Mouse (Mus musculus): Measurements from ENCODE around the gene Gm21830.
"Not testable (repeated sequence)": the region's sequence is repeated elsewhere in the genome, so short reads cannot be mapped to it uniquely, and the experiment has no call there.

Gm21830 gene

GRCm38 (mm10) chr2:67413425-67413824 lies at the start of gene Gm21830:
TSS of gene Gm21830 (plus strand) at chr2:67413725.
- DNase-seq: not testable (repeated sequence)

- DNase-seq: no peak
Measured at GRCm38 (mm10) chr2:67364506-67364905, 49.0 kb upstream of the Gm21830 start.

DNA sequence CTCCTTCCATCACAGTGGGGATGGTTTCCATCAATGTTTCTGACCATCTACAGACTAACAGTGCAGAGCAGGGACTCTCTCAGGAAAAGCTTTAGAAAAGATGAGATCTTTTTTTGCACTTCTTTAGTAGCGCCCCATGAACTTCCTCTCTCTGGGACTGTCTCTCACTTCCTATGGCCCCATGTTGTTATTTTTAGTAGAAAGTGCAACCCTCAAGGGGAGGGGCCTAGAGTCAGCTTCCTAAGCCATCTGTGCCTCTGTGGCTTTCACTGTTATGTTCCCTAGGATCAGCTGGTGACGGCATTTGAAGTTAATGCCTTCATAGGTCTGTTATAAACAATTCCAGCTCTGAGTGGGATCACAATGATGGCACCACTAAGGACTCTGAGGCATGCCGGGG lies 35.0 kb upstream of the Gm21830 start:
- no peak for DNase-seq

DNA sequence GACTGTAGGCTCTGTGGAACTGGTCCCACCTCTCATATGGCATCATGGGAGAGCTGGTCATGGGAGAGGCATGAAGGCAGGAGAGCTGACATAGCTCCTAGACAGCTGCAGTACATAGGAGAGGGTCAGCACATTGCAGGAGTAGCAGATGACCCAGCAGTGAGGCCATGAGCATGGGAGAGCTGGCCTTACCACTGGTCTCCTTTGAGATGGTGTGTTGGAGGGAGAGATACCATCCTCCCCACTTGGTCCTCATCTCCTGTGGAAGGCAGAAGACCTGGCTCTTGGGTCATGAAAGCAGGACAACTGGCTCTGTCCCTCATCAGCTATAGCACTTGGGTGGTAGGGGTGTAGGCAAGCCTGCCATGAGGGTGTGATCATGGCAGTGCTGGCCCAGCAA lies 7.3 kb downstream of the Gm21830 start:
- no peak for DNase-seq

DNA sequence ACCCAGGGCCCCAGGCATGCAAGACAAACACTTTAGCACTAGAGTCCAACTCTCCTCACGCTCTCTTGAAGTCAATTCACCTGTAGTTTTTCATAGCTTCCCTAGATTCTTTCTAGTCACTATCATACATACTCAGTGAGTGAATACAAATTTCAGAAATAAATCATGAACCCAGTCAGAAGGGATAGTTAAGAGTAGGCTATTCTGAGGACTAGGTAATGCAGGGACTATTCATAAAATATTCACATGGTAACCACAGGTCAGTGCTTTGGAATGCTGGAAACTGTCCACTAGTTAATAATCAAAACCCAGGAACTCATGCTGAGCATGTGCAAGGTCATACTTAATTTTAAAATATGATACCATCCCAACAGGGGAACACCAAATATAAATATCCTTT lies 9.3 kb downstream of the Gm21830 start:
- DNase-seq: no peak

GRCm38 (mm10) chr2:67433081-67433480 lies 19.6 kb downstream of the Gm21830 start, which contains the start of gene Gm26727:
TSS of gene Gm26727 (minus strand) at chr2:67433181.
- no peak for DNase-seq

- no peak for DNase-seq
Measured at GRCm38 (mm10) chr2:67438309-67438708, 24.8 kb downstream of the Gm21830 start.

- no peak for DNase-seq
Measured at GRCm38 (mm10) chr2:67445780-67446179, 32.3 kb downstream of the Gm21830 start, which contains the start of gene Xirp2. TSS of gene Xirp2 (plus strand) at chr2:67446002.

DNA sequence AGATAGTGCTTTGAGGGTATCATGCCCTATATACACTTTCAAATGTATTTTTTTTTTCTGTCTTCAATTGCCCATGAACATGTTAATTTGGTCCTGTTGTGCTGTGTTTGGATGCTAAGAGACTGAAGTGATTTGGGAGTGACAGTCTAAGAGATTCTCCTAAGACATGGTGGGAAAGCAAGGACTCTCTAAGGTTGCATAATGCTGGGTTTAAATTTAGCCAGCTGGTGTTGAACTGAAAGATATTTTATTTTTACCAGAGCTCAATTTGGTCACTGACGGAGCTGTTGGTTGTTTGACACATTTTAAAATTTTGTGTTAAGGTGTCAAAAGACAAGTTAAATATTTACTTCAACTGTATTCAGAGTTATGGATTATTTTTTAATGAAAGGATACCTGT lies 33.2 kb downstream of the Gm21830 start:
- no peak for DNase-seq

DNA sequence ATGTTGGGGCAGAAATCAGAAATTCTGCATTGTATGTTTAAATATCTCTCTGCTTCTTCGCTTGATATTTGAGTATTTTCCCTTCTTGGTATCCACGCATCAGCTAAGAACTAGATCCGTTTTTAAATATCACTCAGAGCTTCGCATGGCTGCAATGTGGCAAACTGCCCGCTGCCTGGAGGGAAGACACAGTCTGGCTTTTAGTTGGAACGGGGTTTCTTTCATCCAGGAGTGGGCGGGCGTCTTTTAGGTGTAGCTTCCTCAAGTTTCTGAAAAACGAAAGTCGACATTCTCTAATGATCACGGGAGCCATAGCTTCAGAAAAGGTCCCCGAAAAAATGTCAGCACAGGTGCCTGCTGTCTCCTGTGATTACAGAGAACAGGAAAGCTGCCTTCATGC lies 33.7 kb downstream of the Gm21830 start:
- DNase-seq: no peak

DNA sequence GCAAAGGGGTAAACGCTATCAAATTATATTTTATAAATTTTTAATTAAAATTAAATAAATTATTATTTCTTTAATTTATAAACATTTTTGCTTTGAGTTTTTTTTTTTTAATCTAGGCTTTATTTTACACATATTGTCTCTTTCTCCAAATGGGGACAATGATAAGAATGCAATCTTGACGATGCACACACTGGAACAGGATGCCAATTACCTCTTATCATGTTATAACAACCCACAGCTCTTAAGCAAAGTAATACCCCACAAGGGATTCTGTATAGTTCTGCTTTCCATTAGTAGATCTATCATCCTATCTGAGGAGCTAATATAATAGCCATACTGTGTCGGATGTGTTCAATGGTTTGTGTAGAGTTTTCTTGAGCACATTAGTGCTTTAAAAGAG lies 47.3 kb downstream of the Gm21830 start:
- DNase-seq: no peak

GRCm38 (mm10) chr2:67467036-67467435 lies 53.5 kb downstream of the Gm21830 start:
- DNase-seq: no peak

DNA sequence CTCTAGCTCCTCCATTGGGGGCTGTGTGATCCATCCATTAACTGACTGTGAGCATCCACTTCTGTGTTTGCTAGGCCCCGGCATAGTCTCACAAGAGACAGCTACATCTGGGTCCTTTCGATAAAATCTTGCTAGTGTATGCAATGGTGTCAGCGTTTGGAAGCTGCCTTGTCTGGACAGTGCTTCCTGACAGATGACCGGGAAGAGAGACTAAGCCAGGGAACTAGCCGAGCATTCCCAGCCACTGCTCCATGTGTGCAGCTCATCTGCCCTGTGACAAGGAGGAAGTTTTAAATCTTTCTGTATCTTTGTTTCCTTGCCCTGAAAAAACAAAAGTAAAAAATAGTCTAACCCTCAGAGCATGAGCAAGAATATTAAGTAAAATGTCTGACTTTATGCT lies 56.5 kb downstream of the Gm21830 start:
- DNase-seq: not testable (repeated sequence)

DNA sequence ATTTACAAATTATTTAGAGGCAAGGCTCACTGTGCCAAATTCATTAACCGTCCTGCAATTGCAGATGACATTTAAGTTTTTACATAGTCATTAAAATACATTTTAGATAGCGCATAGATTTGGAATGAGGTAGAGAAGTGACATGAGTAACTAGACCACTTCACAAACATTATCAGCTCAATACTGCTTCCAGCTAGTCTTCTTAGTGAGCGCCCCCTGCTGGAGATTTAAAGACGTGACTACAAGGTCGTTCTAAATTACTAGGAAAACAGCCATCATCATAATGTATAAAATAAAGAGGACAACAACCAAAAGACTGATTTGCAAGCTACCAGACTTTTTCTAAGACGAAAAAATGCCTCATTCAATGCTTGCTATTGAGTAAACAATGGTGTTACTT lies 64.2 kb downstream of the Gm21830 start:
- no peak for DNase-seq

- DNase-seq: no peak
Measured at GRCm38 (mm10) chr2:67481051-67481450, 67.5 kb downstream of the Gm21830 start.

All from cerebellum, adult 9-11 months (tissue).